Mouse (Mus musculus) spleen, adult 2 months (tissue): ENCODE results near the gene Gatm.

Experiments used
- CTCF ChIP-seq: fragments of 200-500 bp; IDR thresholded peaks from 2 replicates; pipeline ENCODE4 v1.5.1; 2011; ENCODE audit warnings: mild to moderate bottlenecking, inconsistent platforms; ENCODE audit not compliant: insufficient read depth, insufficient read length, insufficient replicate concordance; ENCODE audit errors: extremely low read depth
- POLR2A ChIP-seq: fragments of 200-500 bp; IDR thresholded peaks from 2 replicates; pipeline ENCODE4 v1.6.1; 2011; ENCODE audit warnings: low read depth, low read length, inconsistent platforms

DNA sequence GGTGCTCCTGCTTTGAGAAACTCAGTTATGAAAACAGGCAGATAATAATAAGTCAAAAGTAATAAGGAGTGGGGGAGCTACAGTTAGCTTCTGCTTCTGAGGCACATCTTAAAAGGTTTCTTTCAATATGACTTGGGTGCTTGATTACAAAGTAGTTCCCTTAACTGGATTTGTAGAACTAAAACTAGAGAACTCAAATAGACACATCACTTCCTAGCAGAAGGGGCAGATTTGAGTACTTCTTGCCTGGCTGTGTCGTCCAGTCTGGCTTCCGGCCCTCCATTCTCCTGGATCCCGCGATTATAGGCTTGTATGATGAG lies 511 bp upstream of the Gatm start:
- TF ChIP-seq POLR2A (no peak), CTCF (no peak)
